Mouse (Mus musculus): ENCODE data around the gene Olfr465-ps1. TPM values are rescaled to one million over a fixed set of nuclear protein-coding genes. Genes with fewer than 3 reads are reported as not detected.
A peak's percentile ranks its signal among the peaks of the same experiment; 100 is the strongest.

The Olfr465-ps1 gene
- not detected in 2 replicates for polyA plus RNA-seq (2016; fragmentation: Nextera tagmentation; extraction: Ambion mirVana)

DNA sequence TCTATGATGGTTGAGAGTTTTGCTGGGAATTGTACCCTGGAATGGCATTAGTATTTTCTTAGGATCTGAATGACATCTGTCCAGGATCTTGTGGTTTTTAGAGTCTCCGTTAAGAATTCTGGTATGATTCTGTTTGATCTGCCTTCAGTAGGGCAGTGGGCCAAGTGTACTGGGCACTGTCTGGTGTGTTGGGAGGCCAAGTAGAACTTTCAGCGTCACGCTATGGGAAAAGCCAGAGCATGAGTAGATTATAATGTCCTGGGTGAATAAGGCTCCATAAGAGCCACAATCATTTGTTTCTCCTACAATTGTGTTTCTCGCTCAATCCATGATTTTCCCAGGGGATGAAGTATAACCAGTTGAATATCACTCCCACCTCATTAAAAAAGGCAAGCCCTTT, at the start of gene Olfr465-ps1:
Gene Olfr465-ps1, plus strand, starts transcription at position 301 of the 400 bp plus-strand sequence.
- no peaks in the 10 kb centered on the region for H3K4me1 ChIP-seq
- ATAC-seq (ENCODE audit: low FRiP score, low read depth), result no peak
- no peak within 1 kb of the TSS for H3K9ac ChIP-seq (replicated peaks)
- H3K4me2 ChIP-seq (replicated peaks), result no peak within 1 kb of the TSS
- no peaks in the 10 kb centered on the region for H3K36me3 ChIP-seq
- H3K27ac ChIP-seq (replicated peaks), result no peak within 1 kb of the TSS
- H3K27me3 ChIP-seq, result no peaks in the 10 kb centered on the region
- peaks cover 5% of the 10 kb centered on the region; the same call in 1 of the 2 replicates for H3K9me3 ChIP-seq
- WGBS, result 78% methylated on average over 4 of the region's 4 CpGs
- no peak within 1 kb of the TSS for H3K4me3 ChIP-seq

DNA sequence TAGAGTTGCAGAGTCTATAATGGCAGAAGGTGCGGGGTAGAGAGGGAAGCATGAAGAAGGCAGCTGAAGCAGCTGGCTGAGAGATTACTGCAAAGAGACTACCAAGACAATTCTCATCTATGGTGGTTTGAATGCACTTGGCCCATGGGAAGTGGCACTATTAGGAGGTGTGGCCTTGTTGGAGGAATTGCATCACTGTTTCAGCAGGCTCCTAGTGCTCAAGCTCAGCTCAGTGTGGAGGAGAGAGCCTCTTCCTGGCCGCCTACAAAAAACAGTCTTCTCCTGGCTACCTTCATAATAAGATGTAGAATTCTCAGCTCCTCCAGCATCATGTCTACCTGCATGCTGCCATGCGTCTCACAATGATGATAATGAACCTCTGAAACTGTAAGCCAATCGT, 42.0 kb upstream of the Olfr465-ps1 start:
- 91% methylated on average over 4 of the region's 4 CpGs for WGBS
- Histone ChIP-seq H3K27me3 (no peaks in the 10 kb centered on the region), H3K36me3 (peaks cover 11% of the 10 kb centered on the region), H3K27ac (replicated peaks) (no peak overlapping the region), H3K9ac (replicated peaks) (no peak overlapping the region), H3K4me3 (no peak overlapping the region), H3K4me1 (no peaks in the 10 kb centered on the region), H3K9me3 (peaks cover 18% of the 10 kb centered on the region), H3K4me2 (replicated peaks) (no peak overlapping the region)
- no peak for ATAC-seq (ENCODE audit: low FRiP score, low read depth)

DNA sequence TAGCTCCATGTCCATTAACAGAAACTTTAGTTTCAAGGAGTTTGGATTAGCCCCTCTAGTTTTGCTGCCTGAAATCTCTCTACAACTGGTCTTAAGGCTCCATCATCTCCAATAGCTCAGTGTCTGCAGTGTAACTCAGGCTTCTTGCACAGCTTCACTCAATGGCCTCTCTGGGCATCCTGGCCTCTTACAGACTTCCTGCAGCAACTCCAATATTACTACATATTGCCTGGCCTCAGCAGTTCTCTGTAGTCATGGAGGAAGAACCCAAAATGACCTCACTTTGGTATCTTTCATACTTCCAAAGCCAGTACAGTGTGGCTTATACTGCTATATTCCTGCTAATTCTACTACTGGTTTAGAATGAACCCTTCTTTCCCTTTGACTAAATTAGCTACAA, 40.9 kb upstream of the Olfr465-ps1 start:
- Histone ChIP-seq H3K36me3 (peaks cover 12% of the 10 kb centered on the region), H3K4me1 (no peaks in the 10 kb centered on the region), H3K4me2 (replicated peaks) (no peak overlapping the region), H3K4me3 (no peak overlapping the region), H3K9ac (replicated peaks) (no peak overlapping the region), H3K9me3 (peaks cover 25% of the 10 kb centered on the region), H3K27me3 (no peaks in the 10 kb centered on the region), H3K27ac (replicated peaks) (no peak overlapping the region)
- no peak for ATAC-seq (ENCODE audit: low FRiP score, low read depth)

DNA sequence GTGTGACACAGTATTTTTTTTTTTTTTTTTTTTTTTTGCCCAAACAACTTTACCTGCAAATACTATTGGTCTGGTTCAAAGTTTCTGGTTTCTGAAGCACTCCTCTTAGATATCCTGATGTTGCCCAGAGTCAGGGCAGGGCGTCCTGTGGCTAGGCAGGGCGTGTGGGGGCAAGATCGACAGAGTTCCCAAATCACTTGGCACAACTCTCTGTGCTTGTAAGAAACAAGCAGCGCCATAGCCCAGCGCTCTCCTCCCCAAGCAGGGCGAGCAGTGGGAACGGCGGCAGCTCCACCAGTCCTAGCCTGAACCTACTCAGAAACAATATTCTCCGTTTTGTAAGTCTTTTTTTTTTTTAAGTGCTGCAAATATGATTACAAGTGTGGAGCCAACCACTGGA, 37.2 kb upstream of the Olfr465-ps1 start:
- peaks cover 9% of the 10 kb centered on the region; the same call in 1 of the 2 replicates for H3K36me3 ChIP-seq
- H3K9me3 ChIP-seq, result peaks cover 39% of the 10 kb centered on the region
- ATAC-seq (ENCODE audit: low FRiP score, low read depth), result no peak
- no peaks in the 10 kb centered on the region for H3K4me1 ChIP-seq
- no peak overlapping the region for H3K27ac ChIP-seq (replicated peaks)
- 98% methylated on average over 9 of the region's 9 CpGs for WGBS
- H3K9ac ChIP-seq (replicated peaks), result no peak overlapping the region
- H3K27me3 ChIP-seq, result no peaks in the 10 kb centered on the region
- no peak overlapping the region for H3K4me3 ChIP-seq
- H3K4me2 ChIP-seq (replicated peaks), result no peak overlapping the region

DNA sequence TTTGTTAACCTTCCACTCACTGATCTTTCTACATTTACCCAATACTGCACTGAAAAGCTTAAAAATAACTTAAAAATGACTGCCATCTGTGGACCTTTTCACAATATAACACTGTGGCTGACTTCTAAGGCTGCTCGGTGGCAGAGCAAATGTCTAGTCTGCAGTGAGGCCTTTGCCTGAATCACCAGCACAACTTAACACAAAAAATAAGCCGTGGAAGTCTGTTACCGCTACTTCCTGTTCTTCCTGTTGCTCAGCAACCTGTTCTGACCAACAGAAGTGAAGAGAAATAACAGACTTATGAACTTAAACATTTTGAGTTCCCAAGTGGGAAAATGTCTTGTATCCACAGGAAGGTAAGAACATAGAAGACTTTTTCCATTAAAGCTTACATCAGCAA, 36.7 kb upstream of the Olfr465-ps1 start:
- Histone ChIP-seq H3K9me3 (peaks cover 43% of the 10 kb centered on the region), H3K36me3 (0 out of 2 replicates have a peak, but pooled peaks cover 9% of the 10 kb centered on the region), H3K27ac (replicated peaks) (no peak overlapping the region), H3K4me2 (replicated peaks) (no peak overlapping the region), H3K27me3 (no peaks in the 10 kb centered on the region), H3K4me1 (no peaks in the 10 kb centered on the region), H3K4me3 (no peak overlapping the region), H3K9ac (replicated peaks) (no peak overlapping the region)
- 89% methylated on average over 3 of the region's 3 CpGs for whole genome bisulfite sequencing
- ATAC-seq (ENCODE audit: low FRiP score, low read depth), result no peak

DNA sequence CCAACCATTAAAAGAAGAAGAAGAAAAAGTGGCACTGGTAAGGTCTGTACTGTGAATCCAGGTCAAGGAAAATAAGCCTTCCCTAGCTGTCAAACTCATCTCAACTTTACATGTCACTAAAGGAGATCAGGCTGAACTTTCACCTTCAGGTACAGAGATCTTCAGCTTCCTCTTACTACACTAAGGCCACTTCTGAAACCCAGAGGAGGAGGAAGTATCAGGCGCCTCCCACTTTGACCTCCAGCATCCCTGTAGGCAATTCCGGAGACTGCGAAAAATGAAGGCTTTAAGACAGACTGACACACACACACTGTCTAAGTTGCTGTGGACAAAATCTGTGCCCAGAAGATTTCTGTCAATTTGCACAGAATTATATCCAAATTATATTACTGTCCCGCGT, 25.9 kb upstream of the Olfr465-ps1 start:
- peak overlapping the region; percentile 88 for H3K27ac ChIP-seq (replicated peaks)
- H3K9me3 ChIP-seq, result 0 out of 2 replicates have a peak, but pooled peaks cover 4% of the 10 kb centered on the region
- H3K4me3 ChIP-seq, result peak overlapping the region; percentile 89
- peaks cover 4% of the 10 kb centered on the region; the same call in 1 of the 2 replicates for H3K36me3 ChIP-seq
- H3K4me2 ChIP-seq (replicated peaks), result peak overlapping the region; percentile 78
- peak overlapping the region; percentile 88 for H3K9ac ChIP-seq (replicated peaks)
- H3K27me3 ChIP-seq, result no peaks in the 10 kb centered on the region
- under 1% methylated on average over 5 of the region's 5 CpGs for WGBS
- 0 out of 2 replicates have a peak, but pooled peaks have one; percentile 7 for ATAC-seq (ENCODE audit: low FRiP score, low read depth)
- H3K4me1 ChIP-seq, result peaks cover 8% of the 10 kb centered on the region; the same call in 1 of the 2 replicates

DNA sequence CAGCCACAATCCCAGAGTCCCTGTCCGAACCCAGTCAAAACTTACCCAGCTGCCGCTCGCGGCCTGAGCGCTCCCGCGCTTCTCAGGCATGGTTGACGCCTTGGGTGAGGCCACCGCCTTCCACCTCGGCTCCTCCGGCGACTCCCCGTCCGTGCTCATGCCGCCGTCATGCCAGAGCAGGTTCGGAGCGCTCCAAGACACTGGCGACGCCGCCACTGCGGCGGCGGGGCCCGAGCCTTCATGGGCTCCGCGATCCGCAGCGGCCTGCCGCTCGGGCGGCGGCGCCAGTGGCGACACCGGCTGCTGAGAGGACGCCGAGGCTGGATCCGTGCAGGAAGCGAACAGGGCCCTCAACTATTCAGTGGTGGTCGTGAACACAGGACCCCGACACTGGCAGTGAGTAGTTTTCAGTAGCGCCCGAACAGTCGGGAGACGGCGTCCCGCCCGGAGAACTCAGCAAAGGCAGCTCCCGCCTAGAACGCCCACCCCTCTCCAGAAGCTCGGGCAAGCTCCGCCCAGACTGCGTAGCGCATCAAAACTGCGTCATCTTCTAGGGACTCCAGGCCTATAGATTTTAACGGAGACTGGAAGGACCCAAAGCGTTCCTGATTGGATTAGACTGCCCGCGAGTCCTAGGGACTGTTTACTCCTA, 25.3 kb upstream of the Olfr465-ps1 start, which contains the start of gene Mfsd14b:
Gene Mfsd14b, minus strand, starts transcription at position 517 of the 652 bp plus-strand sequence.
- ATAC-seq (ENCODE audit: low FRiP score, low read depth), result peak; percentile 99
- peak within 1 kb of the TSS; percentile 89 for H3K4me3 ChIP-seq
- peak within 1 kb of the TSS; percentile 88 for H3K27ac ChIP-seq (replicated peaks)
- H3K9ac ChIP-seq (replicated peaks), result peak within 1 kb of the TSS; percentile 88
- H3K9me3 ChIP-seq, result 0 out of 2 replicates have a peak, but pooled peaks cover 4% of the 10 kb centered on the region
- WGBS, result under 1% methylated on average over 60 of the region's 60 CpGs
- H3K4me2 ChIP-seq (replicated peaks), result peak within 1 kb of the TSS; percentile 78
- H3K4me1 ChIP-seq, result peaks cover 8% of the 10 kb centered on the region; the same call in 1 of the 2 replicates
- peaks cover 3% of the 10 kb centered on the region; the same call in 1 of the 2 replicates for H3K36me3 ChIP-seq
- no peaks in the 10 kb centered on the region for H3K27me3 ChIP-seq

DNA sequence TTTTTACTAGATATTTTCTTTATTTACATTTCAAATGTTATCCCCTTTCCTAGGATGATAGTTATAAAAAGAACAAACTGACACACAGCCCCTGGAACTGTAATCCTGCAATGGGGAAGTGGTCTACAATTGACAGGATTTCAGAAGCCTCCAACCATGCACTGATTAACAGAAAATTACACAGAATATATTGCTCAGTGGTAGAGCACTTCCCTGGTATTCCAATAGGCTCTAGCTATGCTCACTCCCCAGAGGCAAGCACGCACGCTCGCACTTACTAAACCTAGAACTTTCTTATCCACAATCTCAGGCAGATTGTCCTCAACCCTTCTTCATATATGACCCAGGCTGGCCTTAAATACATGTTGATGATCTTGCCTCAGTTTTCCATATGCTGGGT, 24.6 kb upstream of the Olfr465-ps1 start:
- no peaks in the 10 kb centered on the region for H3K9me3 ChIP-seq
- no peaks in the 10 kb centered on the region for H3K27me3 ChIP-seq
- no peaks in the 10 kb centered on the region for H3K36me3 ChIP-seq
- peak overlapping the region; percentile 78 for H3K4me2 ChIP-seq (replicated peaks)
- H3K4me1 ChIP-seq, result peaks cover 8% of the 10 kb centered on the region; the same call in 1 of the 2 replicates
- WGBS, result 69% methylated on average over 3 of the region's 3 CpGs
- ATAC-seq (ENCODE audit: low FRiP score, low read depth), result peak; percentile 61
- H3K9ac ChIP-seq (replicated peaks), result peak overlapping the region; percentile 88
- peak overlapping the region; percentile 89 for H3K4me3 ChIP-seq
- H3K27ac ChIP-seq (replicated peaks), result peak overlapping the region; percentile 88; the same call in 1 of the 2 replicates

DNA sequence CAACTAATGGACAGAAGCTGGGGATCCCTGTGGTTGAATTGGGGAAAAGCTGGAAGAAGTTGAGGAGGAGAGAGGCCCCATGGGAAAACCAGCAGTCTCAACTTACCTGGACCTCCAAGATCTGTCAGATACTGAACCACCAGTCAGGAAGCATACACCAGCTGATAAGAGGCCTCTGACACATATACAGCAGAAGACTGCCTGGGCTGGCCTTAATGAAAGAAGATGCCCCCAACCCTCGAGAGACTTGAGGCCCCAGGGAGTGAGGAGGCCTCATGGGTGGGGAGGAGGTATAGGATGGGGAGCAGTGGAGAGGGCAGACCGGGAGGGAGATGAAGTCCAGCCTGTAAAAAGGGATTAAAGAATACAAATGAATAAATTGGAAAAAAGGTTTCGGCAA, 16.9 kb upstream of the Olfr465-ps1 start:
- Histone ChIP-seq H3K27ac (replicated peaks) (no peak overlapping the region), H3K4me1 (no peaks in the 10 kb centered on the region), H3K4me2 (replicated peaks) (no peak overlapping the region), H3K27me3 (no peaks in the 10 kb centered on the region), H3K9me3 (no peaks in the 10 kb centered on the region), H3K4me3 (no peak overlapping the region), H3K36me3 (no peaks in the 10 kb centered on the region), H3K9ac (replicated peaks) (no peak overlapping the region)
- no peak for ATAC-seq (ENCODE audit: low FRiP score, low read depth)
- WGBS, result 79% methylated on average over 3 of the region's 3 CpGs

DNA sequence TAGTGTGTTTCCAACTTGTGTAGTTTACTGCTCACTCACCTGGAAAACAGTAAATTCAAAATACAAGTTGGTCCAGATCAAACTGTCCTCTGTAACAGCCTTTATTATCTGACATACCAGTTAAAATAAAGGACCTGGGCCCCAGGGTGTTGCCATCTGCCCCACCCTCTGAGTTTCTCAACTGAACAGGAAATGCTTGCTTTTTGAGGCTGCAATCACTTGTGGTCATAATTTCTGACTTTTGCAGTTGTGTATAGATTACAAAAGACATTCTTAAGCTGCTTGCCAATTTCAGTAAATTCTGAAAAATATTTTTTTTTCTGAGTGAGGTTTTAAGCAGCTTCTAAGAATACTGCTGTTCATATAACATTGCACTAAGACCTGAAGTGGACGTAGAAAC, 15.8 kb upstream of the Olfr465-ps1 start:
- WGBS, result 75% methylated on average over 1 of the region's 1 CpGs
- Histone ChIP-seq H3K9me3 (no peaks in the 10 kb centered on the region), H3K27ac (replicated peaks) (no peak overlapping the region), H3K4me2 (replicated peaks) (no peak overlapping the region), H3K36me3 (no peaks in the 10 kb centered on the region), H3K4me3 (no peak overlapping the region), H3K9ac (replicated peaks) (no peak overlapping the region), H3K4me1 (no peaks in the 10 kb centered on the region), H3K27me3 (no peaks in the 10 kb centered on the region)
- ATAC-seq (ENCODE audit: low FRiP score, low read depth), result no peak

DNA sequence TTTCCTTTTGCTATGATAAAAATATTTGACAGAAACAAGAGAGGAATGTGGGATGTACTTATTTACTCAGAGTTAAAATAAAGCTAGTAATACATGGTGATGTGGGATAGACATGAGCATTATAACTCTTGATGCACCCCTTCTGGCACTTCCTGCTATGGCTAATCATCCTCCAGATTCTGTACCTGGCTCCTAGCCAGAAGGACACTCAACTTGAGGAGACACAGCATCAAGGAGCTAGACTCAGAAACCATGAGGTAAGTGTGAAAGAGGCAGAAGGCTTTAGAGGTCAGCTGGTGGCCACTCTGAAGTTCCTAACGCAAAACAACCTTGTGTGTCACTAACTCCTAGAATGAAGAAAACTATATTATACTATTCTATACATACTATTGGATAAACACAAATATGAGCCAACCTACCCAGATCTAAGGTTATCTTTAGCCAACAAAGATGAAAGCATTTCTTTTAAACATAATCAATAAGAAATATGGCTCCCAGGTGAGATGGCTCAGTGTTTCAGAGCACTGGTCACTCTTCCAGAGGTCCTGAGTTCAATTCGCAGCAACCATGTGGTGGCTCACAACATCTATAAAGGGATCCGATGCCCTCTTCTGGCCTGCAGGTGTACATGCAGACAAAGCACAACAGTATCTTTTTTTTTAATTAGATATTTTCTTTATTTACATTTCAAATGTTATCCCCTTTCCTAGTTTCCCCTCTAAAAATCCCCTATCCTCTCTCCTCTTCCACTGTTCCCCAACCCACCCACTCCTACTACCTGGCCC, 10.6 kb upstream of the Olfr465-ps1 start:
- no peaks in the 10 kb centered on the region for H3K36me3 ChIP-seq
- H3K4me1 ChIP-seq, result no peaks in the 10 kb centered on the region
- no peak overlapping the region for H3K4me3 ChIP-seq
- no peaks in the 10 kb centered on the region for H3K27me3 ChIP-seq
- no peak for ATAC-seq (ENCODE audit: low FRiP score, low read depth)
- H3K4me2 ChIP-seq (replicated peaks), result no peak overlapping the region
- no peak overlapping the region for H3K27ac ChIP-seq (replicated peaks)
- 70% methylated on average over 3 of the region's 3 CpGs for WGBS
- no peaks in the 10 kb centered on the region for H3K9me3 ChIP-seq
- no peak overlapping the region for H3K9ac ChIP-seq (replicated peaks)

DNA sequence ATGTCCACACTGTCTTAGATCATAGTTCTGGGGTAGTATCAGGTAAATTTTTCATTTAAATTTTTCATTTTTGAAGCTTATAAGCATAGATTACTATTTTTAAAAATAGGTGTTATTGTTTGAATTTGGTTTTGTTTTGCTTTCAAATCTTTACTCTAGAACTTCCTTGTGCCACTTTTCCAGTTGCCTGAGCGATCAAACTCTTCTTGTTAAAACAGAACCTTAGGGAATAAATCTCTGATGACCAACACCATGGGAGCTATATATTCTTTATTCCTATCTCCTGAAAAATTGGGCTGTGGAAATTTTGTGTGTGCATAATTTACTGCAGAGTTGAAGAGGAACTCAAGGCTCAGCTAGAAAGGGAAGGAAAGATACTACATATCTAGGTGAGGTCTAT, 12.1 kb downstream of the Olfr465-ps1 start, which contains the start of gene Olfr466:
Gene Olfr466, plus strand, starts transcription at position 301 of the 400 bp plus-strand sequence.
- 78% methylated on average over 1 of the region's 1 CpGs for WGBS
- Histone ChIP-seq H3K4me1 (no peaks in the 10 kb centered on the region), H3K9ac (replicated peaks) (no peak within 1 kb of the TSS), H3K27ac (replicated peaks) (no peak within 1 kb of the TSS), H3K9me3 (no peaks in the 10 kb centered on the region; the same call in 1 of the 2 replicates), H3K36me3 (no peaks in the 10 kb centered on the region), H3K27me3 (no peaks in the 10 kb centered on the region), H3K4me2 (replicated peaks) (no peak within 1 kb of the TSS), H3K4me3 (no peak within 1 kb of the TSS)
- ATAC-seq (ENCODE audit: low FRiP score, low read depth), result no peak
